Mouse (Mus musculus): Measurements from ENCODE around the gene Gm9837. TPM values are rescaled to one million over a fixed set of nuclear protein-coding genes. Genes with fewer than 3 reads are reported as not detected.

Gm9837 gene
- not detected for total RNA-seq (2023)

DNA sequence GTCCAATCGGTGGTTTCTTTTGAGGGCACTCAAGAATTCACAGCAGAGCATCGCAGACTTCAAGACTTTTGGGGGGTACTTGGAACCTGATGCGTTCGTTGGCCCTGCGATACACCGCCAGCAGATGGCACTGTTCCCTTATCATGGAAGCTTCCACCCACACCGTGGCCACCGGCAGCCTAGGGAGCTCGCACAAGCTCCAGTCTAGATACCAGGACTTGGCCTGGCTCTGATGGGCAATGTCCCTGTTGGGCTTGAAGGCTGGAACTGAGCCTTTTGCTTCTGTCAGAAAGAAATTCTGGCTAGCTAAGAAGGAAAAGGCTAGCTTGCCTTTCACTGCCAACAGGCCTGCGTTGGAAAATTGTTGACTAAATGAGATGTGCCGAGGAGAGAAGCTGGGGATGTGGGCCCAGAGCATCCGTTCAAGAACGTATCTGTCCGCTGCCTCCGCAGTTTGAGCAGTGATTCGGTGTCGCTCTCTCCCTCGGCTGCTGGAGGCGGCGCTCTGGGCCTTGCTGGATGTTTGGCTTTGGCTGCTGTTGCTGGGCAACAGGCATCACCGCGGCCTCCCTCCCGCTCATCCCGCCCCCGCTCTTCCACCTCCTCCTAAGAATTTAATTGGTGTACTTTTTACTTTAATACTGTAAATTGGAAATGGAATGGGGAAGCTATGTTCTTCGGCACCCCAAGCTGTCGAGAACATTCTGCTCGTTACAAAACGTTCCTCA is at the start of gene Gm9837:
Gene Gm9837, minus strand, starts transcription at position 512 of the 728 bp plus-strand sequence.

DNA sequence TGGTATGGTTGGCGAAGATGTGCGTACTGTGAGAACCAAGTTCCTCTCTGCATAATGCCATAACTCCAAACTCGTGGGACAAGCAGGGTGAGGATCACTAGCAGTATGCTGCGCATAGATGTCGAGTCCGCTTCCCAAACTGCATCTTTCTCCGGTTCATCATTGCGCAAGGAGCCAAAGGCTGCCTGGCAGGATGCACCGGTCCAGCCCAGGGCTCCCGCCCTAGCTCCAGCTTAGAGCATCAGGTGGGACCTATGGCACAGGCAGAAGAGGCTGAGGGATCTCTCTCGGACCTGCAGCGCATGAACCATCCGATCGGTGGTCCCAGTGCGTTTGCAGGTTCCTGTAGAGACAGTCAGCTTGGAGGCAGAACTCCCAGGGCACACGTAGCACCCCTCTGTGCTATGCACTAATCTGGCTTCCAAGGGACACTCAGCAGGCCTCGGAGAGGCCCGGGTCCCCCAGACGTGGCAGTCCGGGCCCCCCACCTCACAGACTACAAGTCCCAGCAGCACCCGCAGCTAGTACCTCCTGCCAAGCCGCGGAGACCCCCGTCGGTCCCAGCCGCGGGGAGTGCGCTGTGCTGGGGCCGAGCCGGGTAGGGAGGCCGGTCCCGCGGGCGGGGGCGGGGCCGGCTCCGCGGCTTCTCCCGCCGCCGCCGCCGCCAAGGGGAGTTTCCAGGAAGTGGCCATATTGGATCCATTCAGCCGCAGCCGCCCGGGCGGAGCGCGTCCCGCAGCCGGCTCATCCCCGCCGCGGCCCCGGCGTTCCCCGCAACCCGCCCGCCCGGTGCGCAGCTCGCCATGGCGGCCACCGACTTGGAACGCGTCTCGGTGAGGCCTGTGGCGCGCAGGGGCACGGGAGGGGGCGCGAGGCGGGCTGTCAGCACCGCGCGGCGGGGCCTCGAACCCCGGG is 49.2 kb upstream of the Gm9837 start, which contains the start of gene Sept8:
Gene Sept8, plus strand, starts transcription at position 51 of the 915 bp plus-strand sequence.

DNA sequence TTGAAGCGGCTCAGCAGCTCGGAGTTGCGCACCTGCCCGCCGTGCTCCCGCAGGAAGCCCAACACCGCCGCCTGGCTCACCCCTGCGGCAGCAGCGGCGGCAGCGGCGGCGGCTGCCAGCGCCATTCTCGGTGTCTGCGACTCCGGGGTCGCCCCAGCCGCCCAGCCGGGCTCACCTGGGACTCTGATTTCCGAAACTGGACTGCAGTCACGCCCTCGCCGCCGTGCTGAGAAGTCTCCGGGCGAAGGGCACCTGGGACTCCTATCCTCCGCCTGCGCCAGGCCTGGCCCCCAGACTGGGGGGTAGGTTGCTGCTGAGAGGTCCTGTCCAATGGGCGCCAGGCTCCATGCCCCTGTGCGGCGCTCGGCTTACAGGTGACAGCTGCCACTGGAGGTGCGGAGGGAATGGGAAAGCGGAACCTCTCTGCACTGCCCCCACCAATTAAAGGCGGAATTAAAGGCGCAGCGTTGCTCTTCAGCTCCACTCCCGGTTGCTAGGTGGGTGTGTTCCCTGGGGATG is 9.6 kb upstream of the Gm9837 start, which contains the start of the genes Gm9945 and Sowaha:
Gene Gm9945, plus strand, starts transcription at position 384 of the 519 bp plus-strand sequence.
Gene Sowaha, minus strand, starts transcription at position 492 of the 519 bp plus-strand sequence.

DNA sequence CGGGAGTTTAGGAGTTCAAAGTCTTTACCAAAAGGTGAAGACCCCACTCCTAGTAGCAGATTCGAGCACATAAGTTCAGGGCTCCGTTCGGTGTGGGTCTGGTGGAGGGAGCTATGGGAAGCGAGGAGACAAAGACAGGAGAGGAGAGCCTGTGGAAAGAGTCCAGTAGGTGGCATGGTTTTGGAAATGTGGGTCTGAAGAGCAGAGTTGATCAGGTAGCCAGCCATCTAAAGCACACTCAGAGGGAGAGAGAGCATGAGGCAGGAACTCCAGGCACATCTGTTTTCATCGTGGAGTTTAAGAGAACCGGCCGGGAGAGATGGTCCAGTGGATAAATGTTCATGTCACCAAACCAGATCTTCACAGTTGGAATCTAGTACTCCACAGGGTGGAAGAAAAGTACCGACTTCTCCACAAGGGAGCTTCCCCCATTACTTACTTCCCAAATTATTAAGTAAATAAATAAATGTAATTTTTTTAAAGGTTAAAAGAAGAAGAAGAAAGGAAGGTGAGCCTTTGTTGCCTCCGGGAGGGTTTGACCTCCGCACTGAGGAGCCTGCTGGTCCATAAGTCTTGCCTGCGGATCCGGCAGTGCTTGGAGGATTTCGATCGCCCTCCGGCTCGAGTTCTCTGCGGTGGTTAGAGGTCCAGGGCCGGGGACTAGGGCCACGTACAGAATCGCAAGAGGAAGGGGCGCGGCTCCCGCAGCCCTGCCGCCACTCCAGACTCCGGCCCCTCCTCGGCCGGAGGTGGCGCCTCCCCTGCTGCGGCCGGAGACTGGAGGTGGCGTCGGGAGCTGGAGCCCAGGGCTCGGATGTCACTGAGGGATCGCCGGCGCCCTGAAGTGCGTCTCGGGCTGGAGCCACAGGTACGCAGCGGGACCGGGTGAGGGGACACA is 13.6 kb downstream of the Gm9837 start, which contains the start of the genes Gm10447 and Shroom1:
Gene Gm10447, minus strand, starts transcription at position 637 of the 898 bp plus-strand sequence.
Gene Shroom1, plus strand, starts transcription at position 732 of the 898 bp plus-strand sequence.

DNA sequence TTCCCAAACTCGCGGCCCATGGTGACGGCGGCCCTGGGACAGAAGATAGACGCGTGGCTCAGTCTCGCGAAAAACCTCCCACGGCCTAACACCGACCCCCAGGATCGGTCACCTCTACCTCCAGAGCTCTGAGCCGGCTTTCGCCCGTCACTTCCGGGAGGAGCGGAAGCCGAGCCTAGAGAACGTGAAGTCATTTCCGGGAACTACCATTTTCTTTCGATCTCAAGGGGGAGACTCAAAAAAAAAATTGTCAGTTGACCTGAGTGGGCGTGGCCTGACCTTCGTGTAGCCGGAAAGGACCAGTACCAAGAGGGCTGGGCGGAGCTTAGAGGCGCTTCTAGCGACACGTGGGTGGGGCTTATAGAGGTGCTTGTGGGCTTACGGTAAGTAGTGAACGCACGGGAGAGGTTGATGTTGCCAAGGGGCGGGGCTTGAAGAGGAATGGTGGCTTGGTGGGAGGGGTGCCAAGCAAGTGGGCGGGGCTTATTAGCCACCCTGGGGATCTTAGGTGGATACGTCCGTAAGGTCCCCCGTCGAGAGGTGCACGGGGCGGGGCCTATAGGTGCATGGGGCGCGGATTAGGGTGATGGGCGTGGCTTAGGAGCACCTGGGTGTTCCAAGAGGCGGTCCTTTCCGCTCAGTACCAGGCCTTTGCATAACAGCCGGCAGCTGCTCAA is 39.5 kb downstream of the Gm9837 start, which contains the start of the genes Uqcrq and Gdf9:
Gene Uqcrq, minus strand, starts transcription at position 162 of the 677 bp plus-strand sequence.
Gene Gdf9, plus strand, starts transcription at position 354 of the 677 bp plus-strand sequence.

DNA sequence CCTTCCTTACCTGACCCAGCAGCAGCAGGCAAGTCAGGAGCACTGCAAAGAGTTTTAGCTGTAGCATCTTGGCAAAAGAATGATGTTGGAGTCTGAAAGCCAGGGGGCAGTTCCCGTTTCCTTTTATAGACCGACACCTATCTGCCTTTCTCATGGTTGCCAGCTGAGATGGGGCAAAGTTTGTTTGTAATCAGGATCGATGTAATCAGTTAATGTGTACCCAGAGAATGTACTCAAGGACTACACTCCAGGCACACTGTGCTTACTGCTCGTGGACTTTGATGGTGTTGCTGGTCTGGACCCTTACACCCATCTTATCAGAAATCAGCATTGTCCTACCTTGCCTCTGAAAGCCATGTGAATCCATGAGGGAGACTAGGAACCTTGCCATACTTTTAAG is 47.2 kb downstream of the Gm9837 start, which contains the start of gene Leap2:
Gene Leap2, minus strand, starts transcription at position 135 of the 400 bp plus-strand sequence.

Other genes with a start within 250 kb of the Gm9837 start
- 100 to 1,000 TPM in 1 of 2 experiments, 10 to 100 TPM in 1; 95.6 to 101 TPM for gene Hspa4, start 170.0 kb downstream of the Gm9837 start, total RNA-seq (2023)
- gene Zcchc10, start 145.8 kb downstream of the Gm9837 start, total RNA-seq (2023), result 10 to 100 TPM in 1 of 2 experiments, 1 to 10 TPM in 1; 6.7 to 11.1 TPM
- gene Aff4, start 119.6 kb downstream of the Gm9837 start, total RNA-seq (2023), result 100 to 1,000 TPM; 134 to 137 TPM
- not detected for gene Leap2, start 47.3 kb downstream of the Gm9837 start, total RNA-seq (2023)
- 100 to 1,000 TPM; 173 to 184 TPM for gene Uqcrq, start 39.6 kb downstream of the Gm9837 start, total RNA-seq (2023)
- 1 to 10 TPM; 1.8 TPM for gene Gdf9, start 39.5 kb downstream of the Gm9837 start, total RNA-seq (2023)
- not detected for gene Gm10447, start 13.4 kb downstream of the Gm9837 start, total RNA-seq (2023)
- 1 to 10 TPM in 1 of 2 experiments, under 1 TPM in 1; 0.73 to 1.0 TPM for gene Shroom1, start 13.3 kb downstream of the Gm9837 start, total RNA-seq (2023)
- gene Gm9945, start 9.7 kb upstream of the Gm9837 start, total RNA-seq (2023), result not detected
- gene Sowaha, start 9.8 kb upstream of the Gm9837 start, total RNA-seq (2023), result not detected
- 1 to 10 TPM; 6.7 to 7.5 TPM for gene Sept8, start 48.8 kb upstream of the Gm9837 start, total RNA-seq (2023)
- gene Kif3a, start 96.9 kb upstream of the Gm9837 start, total RNA-seq (2023), result 1 to 10 TPM; 4.3 to 6.3 TPM
- not detected for gene Il4, start 148.2 kb upstream of the Gm9837 start, total RNA-seq (2023)
- not detected for gene Il13, start 164.2 kb upstream of the Gm9837 start, total RNA-seq (2023)
- 10 to 100 TPM; 17.4 to 17.8 TPM for gene Rad50, start 236.8 kb upstream of the Gm9837 start, total RNA-seq (2023)